Mouse (Mus musculus) spleen, adult 2 months (tissue): ENCODE data around the gene Lgr5.

Source experiments
- CTCF ChIP-seq: fragments of 200-500 bp; IDR thresholded peaks from 2 replicates; pipeline ENCODE4 v1.5.1; 2011; ENCODE audit warnings: mild to moderate bottlenecking, inconsistent platforms; ENCODE audit not compliant: insufficient read depth, insufficient read length, insufficient replicate concordance; ENCODE audit errors: extremely low read depth
- POLR2A ChIP-seq: fragments of 200-500 bp; IDR thresholded peaks from 2 replicates; pipeline ENCODE4 v1.6.1; 2011; ENCODE audit warnings: low read depth, low read length, inconsistent platforms

- TF ChIP-seq POLR2A (no peak), CTCF (no peak)
These were observed 15.7 kb downstream of the Lgr5 start for GRCm38 (mm10) chr10:115571734-115572440.
